Mouse (Mus musculus) Muller cell, postnatal 12 days (primary cell): ENCODE results near the gene Ylpm1.

Source experiments
- DNase-seq: peaks from one replicate; pipeline ENCODE4 v3.0.0-alpha.2; 2015; ENCODE audit errors: inconsistent ontology term

Gene Ylpm1

GRCm38 (mm10) chr12:85009776-85010175 is 13.7 kb downstream of the Ylpm1 start:
- DNase-seq: peak; percentile 27

GRCm38 (mm10) chr12:85010541-85010940 is 14.4 kb downstream of the Ylpm1 start:
- DNase-seq: no peak

GRCm38 (mm10) chr12:85012185-85012584 is 16.1 kb downstream of the Ylpm1 start:
- DNase-seq: no peak

GRCm38 (mm10) chr12:85022071-85022470 is 25.9 kb downstream of the Ylpm1 start:
- no peak for DNase-seq

- DNase-seq: no peak
Observed at GRCm38 (mm10) chr12:85032710-85033109, 36.6 kb downstream of the Ylpm1 start.

GRCm38 (mm10) chr12:85051218-85051617 is 55.1 kb downstream of the Ylpm1 start:
- DNase-seq: peak; percentile 85

- DNase-seq: no peak
Observed at GRCm38 (mm10) chr12:85071043-85071442, 74.9 kb downstream of the Ylpm1 start.

- DNase-seq: no peak
Observed at GRCm38 (mm10) chr12:85077100-85077499, 81.0 kb downstream of the Ylpm1 start.

GRCm38 (mm10) chr12:85084257-85084656 is 88.1 kb downstream of the Ylpm1 start:
- DNase-seq: no peak

- DNase-seq: peak; percentile 46
Observed at GRCm38 (mm10) chr12:85084941-85085340, 88.8 kb downstream of the Ylpm1 start.

- DNase-seq: no peak
Observed at GRCm38 (mm10) chr12:85087845-85088244, 91.7 kb downstream of the Ylpm1 start.

- no peak for DNase-seq
Observed at GRCm38 (mm10) chr12:85091190-85091589, 95.1 kb downstream of the Ylpm1 start.

- peak; percentile 42 for DNase-seq
Observed at GRCm38 (mm10) chr12:85092214-85092613, 96.1 kb downstream of the Ylpm1 start.

GRCm38 (mm10) chr12:85094010-85094409 is 97.9 kb downstream of the Ylpm1 start:
- peak; percentile 42 for DNase-seq

GRCm38 (mm10) chr12:85094706-85095105 is 98.6 kb downstream of the Ylpm1 start:
- DNase-seq: no peak

GRCm38 (mm10) chr12:85095146-85095545 is 99.0 kb downstream of the Ylpm1 start:
- DNase-seq: no peak

- no peak for DNase-seq
Observed at GRCm38 (mm10) chr12:85095859-85096258, 99.7 kb downstream of the Ylpm1 start.

GRCm38 (mm10) chr12:85101001-85101400 is 104.9 kb downstream of the Ylpm1 start:
- DNase-seq: no peak

GRCm38 (mm10) chr12:85101521-85102106 is 105.5 kb downstream of the Ylpm1 start:
- no peak for DNase-seq

- DNase-seq: no peak
Observed at GRCm38 (mm10) chr12:85103096-85103495, 107.0 kb downstream of the Ylpm1 start.

GRCm38 (mm10) chr12:85104789-85105188 is 108.7 kb downstream of the Ylpm1 start:
- no peak for DNase-seq

- no peak for DNase-seq
Observed at GRCm38 (mm10) chr12:85106292-85106691, 110.2 kb downstream of the Ylpm1 start.

- no peak for DNase-seq
Observed at GRCm38 (mm10) chr12:85108643-85109042, 112.5 kb downstream of the Ylpm1 start.

GRCm38 (mm10) chr12:85109426-85109825 is 113.3 kb downstream of the Ylpm1 start:
- DNase-seq: no peak
